Mouse (Mus musculus): ENCODE results near the gene Hmga1. TPM values are rescaled to one million over a fixed set of nuclear protein-coding genes. Genes with fewer than 3 reads are reported as not detected.

The Hmga1 gene
- 10 to 100 TPM; 35.2 to 42.0 TPM for total RNA-seq (2021)

- intact Hi-C loops (cut with DNase I) = no loop called here
- DNase-seq (ENCODE audit: low spot score) = peak; percentile 67
These were observed at the start of gene Hmga1 for GRCm38 (mm10) chr17:27556315-27557011. Hmga1 (plus strand) TSS chr17:27556497.

GRCm38 (mm10) chr17:27506871-27507590 is 49.3 kb upstream of the Hmga1 start:
- intact Hi-C loops (cut with DNase I) = no loop called here
- no peak for DNase-seq (ENCODE audit: low spot score)

GRCm38 (mm10) chr17:27507591-27507945 is 48.7 kb upstream of the Hmga1 start:
- no peak for DNase-seq (ENCODE audit: low spot score)
- intact Hi-C loops (cut with DNase I) = no loop called here

- no peak for DNase-seq (ENCODE audit: low spot score)
- intact Hi-C loops (cut with DNase I) = no loop called here
These were observed 48.3 kb upstream of the Hmga1 start for GRCm38 (mm10) chr17:27508002-27508401.

GRCm38 (mm10) chr17:27508513-27508912 is 47.8 kb upstream of the Hmga1 start:
- no peak for DNase-seq (ENCODE audit: low spot score)
- intact Hi-C loops (cut with DNase I) = no loop called here

GRCm38 (mm10) chr17:27509056-27509455 is 47.2 kb upstream of the Hmga1 start:
- DNase-seq (ENCODE audit: low spot score) = no peak
- intact Hi-C loops (cut with DNase I) = no loop called here

- no peak for DNase-seq (ENCODE audit: low spot score)
- intact Hi-C loops (cut with DNase I) = no loop called here
These were observed 45.8 kb upstream of the Hmga1 start for GRCm38 (mm10) chr17:27510258-27511124.

- no peak for DNase-seq (ENCODE audit: low spot score)
- intact Hi-C loops (cut with DNase I) = no loop called here
These were observed 45.1 kb upstream of the Hmga1 start for GRCm38 (mm10) chr17:27511125-27511735.

GRCm38 (mm10) chr17:27511865-27512618 is 44.3 kb upstream of the Hmga1 start:
- intact Hi-C loops (cut with DNase I) = no loop called here
- no peak for DNase-seq (ENCODE audit: low spot score)

- DNase-seq (ENCODE audit: low spot score) = no peak
- intact Hi-C loops (cut with DNase I) = no loop called here
These were observed 43.6 kb upstream of the Hmga1 start for GRCm38 (mm10) chr17:27512619-27513161.

- DNase-seq (ENCODE audit: low spot score) = no peak
- intact Hi-C loops (cut with DNase I) = no loop called here
These were observed 42.9 kb upstream of the Hmga1 start for GRCm38 (mm10) chr17:27513279-27513915.

GRCm38 (mm10) chr17:27513916-27514762 is 42.2 kb upstream of the Hmga1 start:
- intact Hi-C loops (cut with DNase I) = no loop called here

GRCm38 (mm10) chr17:27518296-27518695 is 38.0 kb upstream of the Hmga1 start:
- DNase-seq (ENCODE audit: low spot score) = no peak
- intact Hi-C loops (cut with DNase I) = no loop called here

More at GRCm38 (mm10) chr17:27513916-27514762, 42.2 kb upstream of the Hmga1 start:
- DNase-seq (ENCODE audit: low spot score) = no peak

- DNase-seq (ENCODE audit: low spot score) = no peak
- intact Hi-C loops (cut with DNase I) = no loop called here
These were observed 37.3 kb upstream of the Hmga1 start for GRCm38 (mm10) chr17:27518700-27519595.

- intact Hi-C loops (cut with DNase I) = loop anchor here (1.0 to 10.0 kb wide), 4 partner anchors 263 to 486 kb away; no protein-coding TSS in a partner anchor
These were observed 35.7 kb upstream of the Hmga1 start for GRCm38 (mm10) chr17:27520557-27520956.

GRCm38 (mm10) chr17:27521303-27521702 is 35.0 kb upstream of the Hmga1 start, which contains the start of gene Grm4:
Grm4 (minus strand) TSS chr17:27521403.
- no peak for DNase-seq (ENCODE audit: low spot score)
- intact Hi-C loops (cut with DNase I) = loop anchor here (2.0 to 10.0 kb wide), 3 partner anchors 264 to 487 kb away; no protein-coding TSS in a partner anchor

More at GRCm38 (mm10) chr17:27520557-27520956, 35.7 kb upstream of the Hmga1 start:
- no peak for DNase-seq (ENCODE audit: low spot score)

All from heart, postnatal 25 days (tissue).